Mouse (Mus musculus): Measurements from ENCODE around the gene Gimap7.

GRCm38 (mm10) chr6:48679701-48680100, 38.7 kb upstream of the Gimap7 start:
- TF ChIP-seq GATA1 (IDR thresholded peaks at IDR 0.05; ENCODE audit: low read length) (no peak), TAL1 (IDR thresholded peaks at IDR 0.05; ENCODE audit: low read length) (no peak)
